Mouse (Mus musculus) T-cell, adult 2 months (primary cell): ENCODE measurements around the gene 2900026A02Rik.

Source experiments
- DNase-seq: peaks from one replicate; pipeline ENCODE4 v3.0.0; 2022; ENCODE audit warnings: low spot score

The 2900026A02Rik gene

GRCm38 (mm10) chr5:113092406-113092805 lies 128.6 kb downstream of the 2900026A02Rik start:
- DNase-seq, result no peak

DNA sequence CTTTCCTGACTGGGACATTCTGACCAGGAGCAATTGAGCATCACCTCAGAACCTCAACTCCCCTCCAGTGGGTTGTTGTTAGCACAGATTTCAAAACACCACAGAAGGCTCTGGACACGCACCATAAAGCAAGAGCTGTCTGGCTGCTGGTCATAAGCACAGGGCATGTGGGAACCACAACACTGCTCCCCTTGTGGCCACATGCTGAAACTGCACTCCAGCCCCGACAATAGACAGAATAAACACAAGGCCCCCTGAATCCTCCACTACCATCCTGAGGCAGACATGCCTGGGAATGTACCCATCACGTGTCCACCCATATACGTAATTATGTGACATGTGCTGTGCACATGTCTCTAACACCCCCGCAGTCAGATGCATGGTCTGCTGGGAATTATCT lies 129.9 kb downstream of the 2900026A02Rik start:
- peak; percentile 16 for DNase-seq

- DNase-seq, result no peak
Observed at GRCm38 (mm10) chr5:113090750-113091149, 130.3 kb downstream of the 2900026A02Rik start.

- no peak for DNase-seq
Observed at GRCm38 (mm10) chr5:113090077-113090690, 130.9 kb downstream of the 2900026A02Rik start.

GRCm38 (mm10) chr5:113087465-113087864 lies 133.6 kb downstream of the 2900026A02Rik start:
- no peak for DNase-seq

- no peak for DNase-seq
Observed at GRCm38 (mm10) chr5:113086990-113087389, 134.0 kb downstream of the 2900026A02Rik start.

GRCm38 (mm10) chr5:113086439-113086838 lies 134.6 kb downstream of the 2900026A02Rik start:
- no peak for DNase-seq

GRCm38 (mm10) chr5:113085931-113086330 lies 135.1 kb downstream of the 2900026A02Rik start:
- DNase-seq, result no peak

DNA sequence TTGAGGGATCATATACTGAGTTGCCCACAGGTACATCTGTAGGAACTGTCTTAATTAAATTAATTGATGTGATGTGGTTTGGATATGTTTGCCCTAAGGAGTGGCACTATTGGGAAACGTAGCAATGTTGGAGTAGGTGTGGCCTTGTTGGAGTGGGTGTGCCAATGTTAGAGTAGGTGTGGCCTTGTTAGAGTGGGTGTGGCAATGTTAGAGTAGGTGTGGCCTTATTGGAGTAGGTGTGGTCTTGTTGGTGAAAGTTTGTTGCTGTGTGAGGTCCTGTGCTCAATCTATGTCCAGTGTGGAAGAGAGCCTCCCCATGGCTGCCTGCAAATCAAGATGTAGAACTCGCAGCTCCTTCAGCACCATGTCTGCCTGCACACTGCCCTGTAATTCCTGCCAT lies 136.7 kb downstream of the 2900026A02Rik start:
- DNase-seq, result no peak

DNA sequence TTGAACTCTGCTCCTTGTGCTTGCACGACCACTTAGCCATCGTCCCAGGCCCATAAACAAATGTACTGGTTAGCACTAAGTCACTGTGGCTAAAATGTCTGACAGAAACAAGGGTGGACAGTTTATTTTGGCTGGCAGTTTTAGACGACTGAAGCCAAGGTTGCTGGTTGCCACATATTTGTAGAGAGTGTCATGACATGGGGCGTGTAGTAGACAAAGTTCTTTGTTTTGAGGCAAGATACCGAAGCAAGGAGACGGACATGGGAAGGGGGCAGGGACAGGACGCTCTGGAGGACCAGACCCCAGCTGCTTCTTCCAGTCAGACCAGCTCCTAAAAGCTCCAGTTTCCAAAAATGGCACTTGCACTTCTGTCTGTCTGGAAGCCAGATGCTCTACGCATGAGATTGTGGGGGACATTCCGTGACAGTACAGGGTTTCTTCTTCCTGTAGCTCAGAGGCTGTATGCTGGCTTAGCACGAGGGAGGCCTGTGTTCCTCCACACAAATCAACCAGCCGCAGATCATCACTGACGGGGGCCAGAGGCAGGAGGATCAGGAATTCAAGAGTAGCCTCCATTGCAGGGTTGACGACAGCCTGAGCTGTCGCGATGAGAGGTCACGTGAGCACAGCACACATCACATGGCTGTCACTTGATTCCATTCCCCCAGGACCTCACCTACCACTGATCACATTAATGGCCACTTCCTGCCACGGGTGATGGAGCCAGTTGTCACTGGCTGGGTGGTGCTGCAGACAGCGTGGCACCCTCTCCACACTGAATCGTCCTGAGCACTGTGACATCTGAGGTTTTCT lies 138.5 kb downstream of the 2900026A02Rik start:
- no peak for DNase-seq

- no peak for DNase-seq
Observed at GRCm38 (mm10) chr5:113081439-113081838, 139.6 kb downstream of the 2900026A02Rik start, which contains the start of gene Crybb3. TSS of gene Crybb3 (minus strand) at chr5:113081584.

DNA sequence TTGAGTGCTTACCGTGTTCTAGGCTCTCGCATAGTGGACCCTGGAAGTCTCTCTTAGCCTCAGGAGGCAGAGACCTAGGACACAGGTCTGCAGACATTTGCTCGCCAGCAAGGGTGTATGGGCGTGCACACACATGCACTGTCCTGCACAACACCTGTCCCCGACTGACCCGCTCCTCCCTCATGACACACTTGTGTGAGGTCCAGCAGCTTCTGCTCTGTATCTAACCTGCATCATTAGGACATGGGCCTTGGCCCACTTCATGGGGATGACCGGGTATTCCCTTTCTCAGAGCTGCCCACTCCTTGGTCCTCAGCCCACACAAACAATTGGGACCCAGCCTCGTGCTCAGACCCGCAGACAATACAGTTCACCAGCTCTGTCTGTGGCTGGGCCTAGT lies 140.0 kb downstream of the 2900026A02Rik start:
- DNase-seq, result no peak

DNA sequence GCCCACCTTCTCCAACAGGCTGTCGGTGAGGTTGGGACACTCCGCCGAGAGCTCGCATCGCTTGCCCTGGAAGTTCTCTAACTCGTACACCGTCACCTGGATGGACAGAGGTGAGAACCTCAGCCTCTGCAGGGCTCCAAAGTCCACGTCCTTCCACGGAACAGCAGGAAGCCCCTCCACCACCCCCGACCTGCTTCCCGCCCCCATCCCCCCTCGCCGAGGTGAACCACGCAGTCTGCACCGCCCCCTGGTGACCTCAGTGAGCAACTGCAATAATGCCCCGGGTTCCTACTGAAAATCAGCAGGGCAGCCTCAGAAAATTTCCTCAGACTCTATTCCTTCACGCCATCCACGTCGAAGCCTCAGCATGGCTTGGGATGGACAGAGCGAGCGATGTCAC lies 141.3 kb downstream of the 2900026A02Rik start:
- no peak for DNase-seq

DNA sequence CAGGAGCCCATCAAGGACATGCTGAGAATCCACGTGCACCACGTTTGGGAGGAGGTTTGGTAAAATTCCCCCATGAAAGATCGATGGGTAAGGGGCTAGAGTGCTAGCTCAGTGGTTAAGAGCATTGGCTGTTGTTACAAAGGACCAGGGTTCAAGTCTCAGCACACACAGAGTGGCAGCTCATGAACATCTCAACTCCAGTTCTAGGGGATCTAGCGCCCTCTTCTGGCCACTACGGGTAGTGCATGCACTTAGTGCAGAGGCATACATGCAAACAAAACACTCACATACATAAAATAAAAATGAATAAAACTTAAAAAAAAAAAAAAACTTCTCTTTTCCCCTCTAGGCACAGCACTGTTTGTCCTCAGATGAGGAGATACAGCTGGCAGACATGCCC lies 142.3 kb downstream of the 2900026A02Rik start:
- DNase-seq, result no peak

DNA sequence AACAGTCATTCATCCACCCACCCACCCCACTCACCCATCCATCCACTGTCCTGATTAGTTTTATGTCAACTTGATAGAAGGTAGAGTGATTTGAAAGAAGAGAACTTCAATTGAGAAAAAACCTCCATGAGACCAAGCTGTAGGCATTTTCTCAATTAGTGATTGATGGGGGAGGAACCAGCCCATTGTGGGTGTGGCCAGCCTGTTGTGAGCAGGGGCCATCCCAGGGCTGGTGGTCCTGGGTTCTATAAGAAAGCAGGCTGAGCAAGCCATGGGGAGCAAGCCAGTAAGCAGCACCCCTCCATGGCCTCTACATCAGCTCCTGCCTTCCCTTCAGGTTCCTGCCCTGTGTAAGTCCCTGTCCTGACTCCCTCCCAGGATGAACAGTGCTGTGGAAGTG lies 151.0 kb downstream of the 2900026A02Rik start, which contains the start of gene Crybb2:
Crybb2 (minus strand) TSS at position 101 of the 400 bp plus-strand sequence.
- no peak for DNase-seq

DNA sequence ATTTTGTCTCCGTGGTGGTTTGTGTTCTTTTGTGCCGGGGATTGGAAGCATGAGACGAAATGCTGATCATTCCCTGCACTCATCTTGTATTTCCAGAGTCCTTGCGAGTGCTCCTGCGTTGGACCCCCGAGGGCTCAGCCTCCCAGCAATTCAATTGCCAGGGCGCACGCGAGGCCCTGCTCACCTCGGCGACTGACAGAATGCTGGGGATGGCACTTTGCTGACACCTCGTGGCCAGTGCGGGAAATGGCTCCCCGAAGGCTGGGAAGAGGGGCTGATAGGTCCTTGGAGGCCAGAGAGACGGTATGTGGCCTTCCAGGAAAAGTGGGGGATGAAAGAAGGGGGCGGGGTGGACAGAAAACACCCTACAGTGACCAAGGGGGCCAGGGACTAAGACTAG lies 166.7 kb downstream of the 2900026A02Rik start:
- DNase-seq, result peak; percentile 56

DNA sequence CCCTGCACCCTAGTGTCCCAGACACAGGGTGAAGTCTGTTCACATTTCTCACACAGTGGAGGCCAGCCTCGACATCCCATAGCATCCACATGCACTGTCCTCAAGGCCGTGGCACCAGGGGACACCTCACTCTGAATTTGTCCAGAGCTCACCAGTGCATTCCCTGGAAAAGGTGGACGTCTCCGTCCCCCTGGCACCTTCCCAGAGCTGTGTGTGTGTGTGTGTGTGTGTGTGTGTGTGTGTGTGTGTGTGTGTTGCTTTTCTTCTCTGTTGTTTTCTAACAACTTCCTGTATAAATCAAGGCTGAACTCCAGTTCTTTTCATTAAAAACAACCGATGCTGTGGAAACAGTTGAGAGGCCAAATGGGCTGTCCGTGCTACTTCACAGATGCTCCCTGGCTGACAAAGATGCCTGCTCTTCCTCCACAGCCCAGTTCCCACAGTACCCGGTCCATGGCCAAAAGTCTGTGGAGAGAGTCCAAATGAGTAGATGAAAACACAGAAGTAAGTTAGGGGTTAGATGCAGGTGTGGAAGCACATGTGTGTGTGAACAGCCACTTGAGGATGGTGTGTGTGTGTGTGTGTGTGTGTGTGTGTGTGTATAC lies 170.4 kb downstream of the 2900026A02Rik start:
- DNase-seq, result no peak

GRCm38 (mm10) chr5:113049876-113050275 lies 171.2 kb downstream of the 2900026A02Rik start:
- no peak for DNase-seq

- no peak for DNase-seq
Observed at GRCm38 (mm10) chr5:113045511-113046273, 175.3 kb downstream of the 2900026A02Rik start.

DNA sequence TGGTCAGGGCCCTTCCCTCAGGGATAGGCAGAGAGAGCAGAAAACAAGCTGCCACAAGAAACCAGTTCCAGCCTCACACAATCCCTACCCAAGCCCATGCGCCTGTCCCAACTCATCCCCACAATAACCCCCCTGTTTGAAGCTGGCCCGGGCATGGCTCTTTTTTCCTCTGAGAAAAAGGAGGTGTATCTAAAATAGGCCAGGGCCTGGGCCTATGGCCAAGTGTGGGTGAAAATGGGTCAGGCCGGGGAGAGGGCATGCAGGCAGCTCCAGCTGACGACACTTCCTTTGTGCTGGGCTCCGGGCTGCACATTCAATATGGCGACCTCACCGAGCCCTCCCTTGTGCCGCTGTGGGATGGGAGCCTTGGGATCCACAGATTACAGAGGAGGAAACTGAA lies 177.5 kb downstream of the 2900026A02Rik start:
- DNase-seq, result no peak

- DNase-seq, result no peak
Observed at GRCm38 (mm10) chr5:113041567-113042071, 179.4 kb downstream of the 2900026A02Rik start.

GRCm38 (mm10) chr5:113040776-113041175 lies 180.3 kb downstream of the 2900026A02Rik start:
- no peak for DNase-seq
